Mouse (Mus musculus): ENCODE measurements around the gene Rgs10. TPM values are rescaled to one million over a fixed set of nuclear protein-coding genes. Genes with fewer than 3 reads are reported as not detected.

The Rgs10 gene
- polyA plus RNA-seq, 1 experiment from 2014 or later: 34.5 TPM

GRCm38 (mm10) chr7:128356868-128357755, 61.4 kb downstream of the Rgs10 start:
- no peak overlapping the region for H3K4me3 ChIP-seq (replicated peaks)
- no peak overlapping the region for H3K27ac ChIP-seq (replicated peaks)
- ATAC-seq (ENCODE audit: insufficient read depth): peak; percentile 25
- peaks cover 7% of the 10 kb centered on the region; the same call in 1 of the 2 replicates for H3K27me3 ChIP-seq
- no peaks in the 10 kb centered on the region; the same call in 1 of the 2 replicates for H3K4me1 ChIP-seq (replicated peaks)
- H3K36me3 ChIP-seq (replicated peaks): no peaks in the 10 kb centered on the region
- WGBS (ENCODE audit: insufficient replicate concordance): 54% methylated on average over 9 of the region's 9 CpGs
- H3K9ac ChIP-seq: no peak overlapping the region
- no peak overlapping the region for H3K4me2 ChIP-seq
- H3K9me3 ChIP-seq (replicated peaks): no peaks in the 10 kb centered on the region

GRCm38 (mm10) chr7:128355463-128355862, 63.1 kb downstream of the Rgs10 start:
- Histone ChIP-seq H3K36me3 (replicated peaks) (no peaks in the 10 kb centered on the region), H3K4me1 (replicated peaks) (no peaks in the 10 kb centered on the region; the same call in 1 of the 2 replicates), H3K27me3 (peaks cover 7% of the 10 kb centered on the region; the same call in 1 of the 2 replicates), H3K4me2 (no peak overlapping the region), H3K9ac (no peak overlapping the region), H3K27ac (replicated peaks) (no peak overlapping the region), H3K9me3 (replicated peaks) (no peaks in the 10 kb centered on the region), H3K4me3 (replicated peaks) (no peak overlapping the region)
- 76% methylated on average over 5 of the region's 5 CpGs for WGBS (ENCODE audit: insufficient replicate concordance)
- ATAC-seq (ENCODE audit: insufficient read depth): no peak

GRCm38 (mm10) chr7:128352721-128353120, 65.8 kb downstream of the Rgs10 start:
- no peak overlapping the region for H3K9ac ChIP-seq
- H3K36me3 ChIP-seq (replicated peaks): no peaks in the 10 kb centered on the region
- no peak for ATAC-seq (ENCODE audit: insufficient read depth)
- peaks cover 12% of the 10 kb centered on the region; the same call in 1 of the 2 replicates for H3K27me3 ChIP-seq
- no peaks in the 10 kb centered on the region for H3K9me3 ChIP-seq (replicated peaks)
- H3K4me1 ChIP-seq (replicated peaks): no peaks in the 10 kb centered on the region; the same call in 1 of the 2 replicates
- H3K4me3 ChIP-seq (replicated peaks): no peak overlapping the region
- WGBS (ENCODE audit: insufficient replicate concordance): 54% methylated on average over 3 of the region's 3 CpGs
- H3K4me2 ChIP-seq: no peak overlapping the region
- H3K27ac ChIP-seq (replicated peaks): no peak overlapping the region

- Histone ChIP-seq H3K27ac (replicated peaks) (no peak overlapping the region), H3K4me2 (no peak overlapping the region), H3K9ac (no peak overlapping the region), H3K9me3 (replicated peaks) (no peaks in the 10 kb centered on the region), H3K27me3 (peaks cover 15% of the 10 kb centered on the region), H3K4me3 (replicated peaks) (no peak overlapping the region), H3K4me1 (replicated peaks) (no peaks in the 10 kb centered on the region), H3K36me3 (replicated peaks) (no peaks in the 10 kb centered on the region)
- no peak for ATAC-seq (ENCODE audit: insufficient read depth)
- WGBS (ENCODE audit: insufficient replicate concordance): 69% methylated on average over 5 of the region's 5 CpGs
Observed at GRCm38 (mm10) chr7:128351176-128351575, 67.4 kb downstream of the Rgs10 start.

- 63% methylated on average over 7 of the region's 7 CpGs for WGBS (ENCODE audit: insufficient replicate concordance)
- Histone ChIP-seq H3K9ac (no peak overlapping the region), H3K27ac (replicated peaks) (no peak overlapping the region), H3K4me3 (replicated peaks) (no peak overlapping the region), H3K4me1 (replicated peaks) (no peaks in the 10 kb centered on the region), H3K36me3 (replicated peaks) (no peaks in the 10 kb centered on the region), H3K27me3 (peaks cover 15% of the 10 kb centered on the region), H3K9me3 (replicated peaks) (no peaks in the 10 kb centered on the region), H3K4me2 (no peak overlapping the region)
- no peak for ATAC-seq (ENCODE audit: insufficient read depth)
Observed at GRCm38 (mm10) chr7:128350316-128350715, 68.2 kb downstream of the Rgs10 start.

- Histone ChIP-seq H3K4me3 (replicated peaks) (no peak overlapping the region), H3K27ac (replicated peaks) (no peak overlapping the region), H3K27me3 (peaks cover 15% of the 10 kb centered on the region), H3K36me3 (replicated peaks) (no peaks in the 10 kb centered on the region), H3K4me1 (replicated peaks) (no peaks in the 10 kb centered on the region), H3K9me3 (replicated peaks) (no peaks in the 10 kb centered on the region), H3K9ac (no peak overlapping the region), H3K4me2 (no peak overlapping the region)
- ATAC-seq (ENCODE audit: insufficient read depth): no peak
- 60% methylated on average over 4 of the region's 4 CpGs for WGBS (ENCODE audit: insufficient replicate concordance)
Observed at GRCm38 (mm10) chr7:128349751-128350150, 68.8 kb downstream of the Rgs10 start.

GRCm38 (mm10) chr7:128348608-128349007, 70.0 kb downstream of the Rgs10 start:
- WGBS (ENCODE audit: insufficient replicate concordance): 39% methylated on average over 1 of the region's 1 CpGs
- Histone ChIP-seq H3K4me3 (replicated peaks) (no peak overlapping the region), H3K4me2 (no peak overlapping the region), H3K27me3 (peaks cover 15% of the 10 kb centered on the region), H3K36me3 (replicated peaks) (no peaks in the 10 kb centered on the region), H3K9me3 (replicated peaks) (no peaks in the 10 kb centered on the region), H3K9ac (no peak overlapping the region), H3K4me1 (replicated peaks) (no peaks in the 10 kb centered on the region), H3K27ac (replicated peaks) (no peak overlapping the region)
- no peak for ATAC-seq (ENCODE audit: insufficient read depth)

- H3K4me1 ChIP-seq (replicated peaks): no peaks in the 10 kb centered on the region
- no peak overlapping the region for H3K4me3 ChIP-seq (replicated peaks)
- peaks cover 15% of the 10 kb centered on the region for H3K27me3 ChIP-seq
- H3K4me2 ChIP-seq: no peak overlapping the region
- H3K9me3 ChIP-seq (replicated peaks): no peaks in the 10 kb centered on the region
- no peaks in the 10 kb centered on the region for H3K36me3 ChIP-seq (replicated peaks)
- no peak for ATAC-seq (ENCODE audit: insufficient read depth)
- no peak overlapping the region for H3K27ac ChIP-seq (replicated peaks)
- H3K9ac ChIP-seq: no peak overlapping the region
- WGBS (ENCODE audit: insufficient replicate concordance): 57% methylated on average over 8 of the region's 8 CpGs
Observed at GRCm38 (mm10) chr7:128346991-128347390, 71.6 kb downstream of the Rgs10 start.

GRCm38 (mm10) chr7:128346522-128346921, 72.0 kb downstream of the Rgs10 start:
- H3K27me3 ChIP-seq: peaks cover 15% of the 10 kb centered on the region
- no peak overlapping the region for H3K9ac ChIP-seq
- H3K27ac ChIP-seq (replicated peaks): no peak overlapping the region
- H3K9me3 ChIP-seq (replicated peaks): no peaks in the 10 kb centered on the region
- ATAC-seq (ENCODE audit: insufficient read depth): no peak
- 51% methylated on average over 2 of the region's 2 CpGs for WGBS (ENCODE audit: insufficient replicate concordance)
- no peaks in the 10 kb centered on the region for H3K36me3 ChIP-seq (replicated peaks)
- no peak overlapping the region for H3K4me3 ChIP-seq (replicated peaks)
- H3K4me1 ChIP-seq (replicated peaks): no peaks in the 10 kb centered on the region
- no peak overlapping the region for H3K4me2 ChIP-seq

- Histone ChIP-seq H3K36me3 (replicated peaks) (no peaks in the 10 kb centered on the region), H3K9me3 (replicated peaks) (no peaks in the 10 kb centered on the region), H3K9ac (no peak overlapping the region), H3K4me1 (replicated peaks) (no peaks in the 10 kb centered on the region), H3K4me2 (no peak overlapping the region), H3K27ac (replicated peaks) (no peak overlapping the region), H3K27me3 (peaks cover 15% of the 10 kb centered on the region), H3K4me3 (replicated peaks) (no peak overlapping the region)
- no peak for ATAC-seq (ENCODE audit: insufficient read depth)
- WGBS (ENCODE audit: insufficient replicate concordance): 71% methylated on average over 6 of the region's 6 CpGs
Observed at GRCm38 (mm10) chr7:128345691-128346090, 72.9 kb downstream of the Rgs10 start.

GRCm38 (mm10) chr7:128344928-128345653, 73.5 kb downstream of the Rgs10 start:
- Histone ChIP-seq H3K9ac (no peak overlapping the region), H3K36me3 (replicated peaks) (no peaks in the 10 kb centered on the region), H3K9me3 (replicated peaks) (no peaks in the 10 kb centered on the region)

More at GRCm38 (mm10) chr7:128344928-128345653, 73.5 kb downstream of the Rgs10 start:
- ATAC-seq (ENCODE audit: insufficient read depth): peak; percentile 54
- Histone ChIP-seq H3K4me1 (replicated peaks) (no peaks in the 10 kb centered on the region), H3K4me2 (no peak overlapping the region), H3K27me3 (peaks cover 18% of the 10 kb centered on the region; the same call in 1 of the 2 replicates), H3K27ac (replicated peaks) (no peak overlapping the region), H3K4me3 (replicated peaks) (no peak overlapping the region)
- 57% methylated on average over 6 of the region's 6 CpGs for WGBS (ENCODE audit: insufficient replicate concordance)

Data from liver, embryonic 15.5 days (tissue).